Mouse (Mus musculus) G1E (cell line): ENCODE measurements around the gene Klrb1a.

Experiments
- CTCF ChIP-seq: IDR thresholded peaks from 2 replicates; pipeline ENCODE4 v1.5.1; 2012; ENCODE audit warnings: low read depth, low read length, inconsistent platforms, mixed read lengths
- GATA1 ChIP-seq: IDR thresholded peaks from 2 replicates; pipeline ENCODE4 v1.6.1; 2012; ENCODE audit warnings: borderline replicate concordance, low read length, inconsistent platforms, mixed read lengths
- POLR2AphosphoS5 ChIP-seq: IDR thresholded peaks from 2 replicates; pipeline ENCODE4 v1.6.1; 2012; ENCODE audit warnings: low read depth, low read length, inconsistent platforms; ENCODE audit not compliant: insufficient replicate concordance
- TAL1 ChIP-seq: conservative IDR thresholded peaks from 2 replicates; pipeline ENCODE4 v1.6.1; 2012; ENCODE audit warnings: low read depth, low read length, inconsistent platforms, mixed read lengths

DNA sequence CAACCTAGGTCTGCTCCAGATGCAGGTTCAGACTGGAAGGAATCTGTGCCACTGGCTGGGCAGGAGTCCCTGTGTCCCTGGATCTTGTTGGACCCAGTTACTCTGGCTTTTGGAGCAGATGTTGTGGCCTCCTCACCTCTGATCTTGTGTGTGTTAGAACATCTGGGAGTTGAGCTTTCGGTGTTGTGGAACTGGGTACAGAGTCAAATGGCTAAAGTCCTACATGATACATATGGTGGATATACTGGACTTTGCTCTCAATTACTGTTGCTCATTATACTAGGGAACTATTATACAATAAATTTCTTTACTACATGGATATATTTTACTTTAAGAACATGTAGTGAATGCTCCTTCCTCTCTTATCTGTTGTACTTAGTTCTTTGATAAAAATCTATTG is 37.9 kb upstream of the Klrb1a start:
- TF ChIP-seq CTCF = no peak
- TF ChIP-seq GATA1 = no peak
- TF ChIP-seq TAL1 = no peak
- no peak for TF ChIP-seq POLR2AphosphoS5
